Mouse (Mus musculus) liver, embryonic 14.5 days (tissue): ENCODE results near the gene I830077J02Rik. TPM values are rescaled to one million over a fixed set of nuclear protein-coding genes. Genes with fewer than 3 reads are reported as not detected.
A peak's percentile ranks its signal among the peaks of the same experiment; 100 is the strongest.

ENCODE experiments used
- ATAC-seq: fragments of 200-750 bp; cut with Nextera tagmentation; 2 replicates; pipeline ENCODE4 v1.8.0; 2017; ENCODE audit warnings: moderate number of reproducible peaks, mild to moderate bottlenecking, moderate library complexity; ENCODE audit not compliant: insufficient read depth
- DNase-seq, 3 experiments: peaks; one replicate each; pipeline ENCODE4 v3.0.0-alpha.2; 2012 to 2013; ENCODE audit warnings: low read depth in 3 of 3, low spot score in 3 of 3
- H3K27ac ChIP-seq: fragments of 300-500 bp; sonication (generic); 2 replicates; pipeline ENCODE4 v1.5.1; 2014; ENCODE audit warnings: moderate library complexity, mild to moderate bottlenecking, control low read depth, inconsistent platforms
- H3K27me3 ChIP-seq: fragments of 300-500 bp; sonication (generic); 2 replicates; pipeline ENCODE4 v1.6.1; 2014; ENCODE audit warnings: mild to moderate bottlenecking, low read length, moderate library complexity; ENCODE audit not compliant: control insufficient read depth, insufficient read depth
- H3K36me3 ChIP-seq: fragments of 300-500 bp; sonication (generic); replicated peaks from 2 replicates; pipeline ENCODE4 v1.6.1; 2014; ENCODE audit warnings: low read depth; ENCODE audit not compliant: control insufficient read depth, insufficient read depth
- H3K4me1 ChIP-seq, 2 experiments: fragments of 200-500 bp in 1 of 2; fragments of 300-500 bp in 1 of 2; sonication (generic) in 1 of 2; replicated peaks; 2 replicates each; pipeline ENCODE4 v1.6.1; 2012 to 2014; ENCODE audit warnings: antibody characterized with exemption in 1 of 2, inconsistent platforms in 1 of 2, low read length in 1 of 2; ENCODE audit not compliant: control insufficient read depth in 2 of 2, insufficient read depth in 2 of 2
- H3K4me2 ChIP-seq: fragments of 300-500 bp; sonication (generic); 2 replicates; pipeline ENCODE4 v1.6.1; 2014; ENCODE audit warnings: low read depth, mild to moderate bottlenecking, control low read depth, moderate library complexity
- H3K4me3 ChIP-seq, 2 experiments: fragments of 200-500 bp in 1 of 2; fragments of 300-500 bp in 1 of 2; sonication (generic) in 1 of 2; 2 replicates each; pipeline ENCODE4 v1.5.1; 2012 to 2014; ENCODE audit warnings: low read depth in 2 of 2, low read length in 2 of 2, mild to moderate bottlenecking in 2 of 2, control low read depth in 1 of 2, inconsistent platforms in 1 of 2, moderate library complexity in 1 of 2; ENCODE audit not compliant: insufficient read depth in 1 of 2
- H3K9ac ChIP-seq: fragments of 300-500 bp; sonication (generic); replicated peaks from 2 replicates; pipeline ENCODE4 v1.6.1; 2014; ENCODE audit warnings: mild to moderate bottlenecking, control low read depth, moderate library complexity
- H3K9me3 ChIP-seq: fragments of 300-500 bp; sonication (generic); 2 replicates; pipeline ENCODE4 v1.6.1; 2016; ENCODE audit warnings: low read length, mixed read lengths; ENCODE audit not compliant: control insufficient read depth
- CTCF ChIP-seq: IDR thresholded peaks from 2 replicates; pipeline ENCODE4 v1.5.1; 2016; ENCODE audit warnings: antibody characterized with exemption, low read depth, control low read depth
- EP300 ChIP-seq: IDR thresholded peaks from 2 replicates; pipeline ENCODE4 v1.6.1; 2016; ENCODE audit warnings: antibody characterized with exemption, low read depth
- WGBS: fragments of 180-500 bp; shearing (Covaris S2); extraction: QIAGEN DNeasy Blood & Tissue Kit; methylation state at CpG from one replicate; pipeline ENCODE4 v1.1.7; 2014; ENCODE audit not compliant: insufficient replicate concordance; 5-methylcytosine and 5-hydroxymethylcytosine counted together
- polyA plus RNA-seq, 2 experiments: library from polyadenylated mRNA; depleted of rRNA in 1 of 2; stranded (reverse) in 1 of 2; unstranded in 1 of 2; fragments of >200 nt; fragmentation: Nextera tagmentation in 1 of 2; extraction: Ambion mirVana in 1 of 2; gene quantifications; 2 replicates each; pipeline versions ENCODE4 v1.2.1 to v1.2.3; 2012 to 2014

The I830077J02Rik gene
- polyA plus RNA-seq, 2 experiments: 3.0 to 4.1 TPM

GRCm38 (mm10) chr3:105896811-105897210 lies 35.7 kb downstream of the I830077J02Rik start:
- 59% methylated on average over 3 of the region's 3 CpGs for WGBS
- H3K4me3 ChIP-seq: no peak overlapping the region
- H3K9ac ChIP-seq: no peak overlapping the region
- DNase-seq (no peak), ATAC-seq (no peak)
- H3K9me3 ChIP-seq: no peaks in the 10 kb centered on the region
- peaks cover 14 to 31% of the 10 kb centered on the region in 2 experiments for H3K4me1 ChIP-seq
- no peak overlapping the region for H3K4me2 ChIP-seq
- no peak overlapping the region for H3K27ac ChIP-seq
- TF ChIP-seq CTCF (no peak), EP300 (no peak)
- no peaks in the 10 kb centered on the region for H3K36me3 ChIP-seq
- H3K27me3 ChIP-seq: no peaks in the 10 kb centered on the region

GRCm38 (mm10) chr3:105894601-105895592 lies 37.6 kb downstream of the I830077J02Rik start:
- no peaks in the 10 kb centered on the region for H3K36me3 ChIP-seq
- H3K4me3 ChIP-seq: no peak overlapping the region
- H3K4me2 ChIP-seq: peak overlapping the region; percentile 34
- ATAC-seq: peak; percentile 17; the same call in 1 of the 2 replicates
- H3K9me3 ChIP-seq: no peaks in the 10 kb centered on the region
- peak in 1 of 3 experiments; percentile 58 for DNase-seq
- TF ChIP-seq CTCF (peak; percentile 84), EP300 (no peak)
- peaks cover 14 to 37% of the 10 kb centered on the region in 2 experiments for H3K4me1 ChIP-seq
- no peaks in the 10 kb centered on the region for H3K27me3 ChIP-seq
- H3K9ac ChIP-seq: no peak overlapping the region
- WGBS: 15% methylated on average over 23 of the region's 23 CpGs
- H3K27ac ChIP-seq: no peak overlapping the region

GRCm38 (mm10) chr3:105893941-105894391 lies 38.5 kb downstream of the I830077J02Rik start:
- TF ChIP-seq CTCF (no peak), EP300 (no peak)
- 26% methylated on average over 6 of the region's 6 CpGs for WGBS
- ATAC-seq (no peak), DNase-seq (no peak)
- H3K9me3 ChIP-seq: no peaks in the 10 kb centered on the region
- no peak overlapping the region; the same call in 1 of the 2 replicates for H3K4me2 ChIP-seq
- no peak overlapping the region for H3K4me3 ChIP-seq
- H3K9ac ChIP-seq: no peak overlapping the region
- no peaks in the 10 kb centered on the region for H3K36me3 ChIP-seq
- H3K27me3 ChIP-seq: no peaks in the 10 kb centered on the region
- H3K4me1 ChIP-seq: peaks cover 14 to 35% of the 10 kb centered on the region in 2 experiments
- no peak overlapping the region for H3K27ac ChIP-seq

- no peaks in the 10 kb centered on the region for H3K27me3 ChIP-seq
- 20% methylated on average over 19 of the region's 19 CpGs for WGBS
- H3K27ac ChIP-seq: no peak overlapping the region
- no peaks in the 10 kb centered on the region for H3K36me3 ChIP-seq
- no peaks in the 10 kb centered on the region for H3K9me3 ChIP-seq
- TF ChIP-seq EP300 (peak; percentile 11; the same call in 1 of the 2 replicates), CTCF (no peak)
- H3K4me2 ChIP-seq: peak overlapping the region; percentile 53
- H3K4me1 ChIP-seq: peaks cover 14 to 35% of the 10 kb centered on the region in 2 experiments
- DNase-seq: no peak
- no peak overlapping the region for H3K4me3 ChIP-seq
- H3K9ac ChIP-seq: no peak overlapping the region
- peak; percentile 81 for ATAC-seq
Observed at GRCm38 (mm10) chr3:105892572-105893495, 39.6 kb downstream of the I830077J02Rik start.
